Mouse (Mus musculus) urinary bladder, postnatal 10 days (tissue): Measurements from ENCODE around the gene Gm43302.
"Not testable (repeated sequence)": the region's sequence is repeated elsewhere in the genome, so short reads cannot be mapped to it uniquely, and the experiment has no call there.

ENCODE experiments used
- DNase-seq: peaks from one replicate; pipeline ENCODE4 v3.0.0; 2022; ENCODE audit warnings: low spot score

Gene Gm43302

GRCm38 (mm10) chr5:105293226-105294165 is at the start of gene Gm43302, which contains the start of gene Gbp6:
TSS of gene Gm43302 (minus strand) at chr5:105293695.
TSS of gene Gbp6 (minus strand) at chr5:105293698.
- DNase-seq: not testable (repeated sequence)

- no peak for DNase-seq
Measured at GRCm38 (mm10) chr5:105341281-105341680, 47.8 kb upstream of the Gm43302 start.

- no peak for DNase-seq
Measured at GRCm38 (mm10) chr5:105322543-105322942, 29.0 kb upstream of the Gm43302 start.

- DNase-seq: no peak
Measured at GRCm38 (mm10) chr5:105310941-105311340, 17.4 kb upstream of the Gm43302 start.

- DNase-seq: not testable (repeated sequence)
Measured at GRCm38 (mm10) chr5:105309148-105309547, 15.7 kb upstream of the Gm43302 start.

- DNase-seq: not testable (repeated sequence)
Measured at GRCm38 (mm10) chr5:105306946-105307345, 13.5 kb upstream of the Gm43302 start.

- DNase-seq: no peak
Measured at GRCm38 (mm10) chr5:105306159-105306581, 12.7 kb upstream of the Gm43302 start.

GRCm38 (mm10) chr5:105305671-105306070 is 12.2 kb upstream of the Gm43302 start:
- DNase-seq: not testable (repeated sequence)

- DNase-seq: no peak
Measured at GRCm38 (mm10) chr5:105301963-105302362, 8.5 kb upstream of the Gm43302 start.

GRCm38 (mm10) chr5:105301531-105301930 is 8.0 kb upstream of the Gm43302 start:
- no peak for DNase-seq

- no peak for DNase-seq
Measured at GRCm38 (mm10) chr5:105295746-105296145, 2.3 kb upstream of the Gm43302 start.

GRCm38 (mm10) chr5:105292492-105292891 is 1.0 kb downstream of the Gm43302 start:
- DNase-seq: no peak

GRCm38 (mm10) chr5:105290921-105291320 is 2.6 kb downstream of the Gm43302 start:
- not testable (repeated sequence) for DNase-seq

- DNase-seq: not testable (repeated sequence)
Measured at GRCm38 (mm10) chr5:105260673-105261072, 32.8 kb downstream of the Gm43302 start.

- DNase-seq: no peak
Measured at GRCm38 (mm10) chr5:105252491-105252890, 41.0 kb downstream of the Gm43302 start.

GRCm38 (mm10) chr5:105244741-105245140 is 48.8 kb downstream of the Gm43302 start:
- not testable (repeated sequence) for DNase-seq

GRCm38 (mm10) chr5:105240982-105241381 is 52.5 kb downstream of the Gm43302 start:
- not testable (repeated sequence) for DNase-seq

- DNase-seq: not testable (repeated sequence)
Measured at GRCm38 (mm10) chr5:105239483-105240047, 53.9 kb downstream of the Gm43302 start, which contains the start of gene Gbp10. TSS of gene Gbp10 (minus strand) at chr5:105239533.

- not testable (repeated sequence) for DNase-seq
Measured at GRCm38 (mm10) chr5:105238402-105238801, 55.1 kb downstream of the Gm43302 start.

- DNase-seq: not testable (repeated sequence)
Measured at GRCm38 (mm10) chr5:105236040-105236439, 57.5 kb downstream of the Gm43302 start.

- not testable (repeated sequence) for DNase-seq
Measured at GRCm38 (mm10) chr5:105208957-105209356, 84.5 kb downstream of the Gm43302 start.

GRCm38 (mm10) chr5:105200791-105201355 is 92.6 kb downstream of the Gm43302 start:
- DNase-seq: not testable (repeated sequence)
